Mouse (Mus musculus): ENCODE measurements at regions not wholly inside any gene's neighbourhood (a gene's known extent, or its start where the extent isn't known, plus 50 kb on each side); places are given as distances from the start of the nearest gene placed in this dataset.

DNA sequence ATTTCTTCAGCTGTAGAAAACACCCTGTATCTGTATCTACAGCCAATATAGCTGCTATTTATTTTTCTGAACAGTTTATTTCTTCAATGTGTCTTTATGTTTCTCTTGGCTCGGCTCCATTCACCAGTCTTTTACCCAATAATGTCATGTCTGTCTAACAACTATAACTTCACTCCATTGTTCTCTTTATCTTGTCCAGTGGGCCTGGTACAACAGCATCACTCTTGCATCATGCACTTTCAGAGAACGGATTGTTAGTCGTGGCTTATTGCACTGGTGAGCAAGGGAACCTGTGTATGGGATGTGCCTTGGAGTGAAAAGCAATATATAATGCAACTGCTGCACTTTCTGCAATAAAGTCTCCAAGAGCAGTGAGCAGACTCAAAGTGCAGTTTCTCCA is 299.6 kb upstream of the Marcks start:
- no peak for DNase-seq

DNA sequence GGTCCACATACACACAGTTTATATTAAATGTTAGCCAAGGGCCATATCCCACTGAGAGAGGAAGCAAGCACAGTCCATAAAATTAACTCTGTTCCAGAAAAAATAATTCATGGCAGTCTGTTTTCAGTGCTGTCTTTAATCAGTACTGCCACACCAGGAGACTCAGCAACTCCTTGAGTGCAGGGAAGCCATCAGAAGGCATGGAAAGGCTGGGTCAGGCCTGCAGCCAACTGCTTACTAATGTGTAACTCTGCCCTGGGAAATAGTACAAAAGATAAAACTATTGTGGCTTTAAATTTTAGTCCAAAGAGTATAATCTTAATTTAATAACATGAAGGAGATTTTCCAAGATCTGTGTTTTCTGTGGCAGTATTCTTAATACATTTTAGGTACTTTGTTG is 298.1 kb upstream of the Marcks start:
- no peak for DNase-seq

- no peak for DNase-seq
Observed at GRCm38 (mm10) chr10:37434229-37434628, 295.5 kb upstream of the Marcks start.

- DNase-seq = no peak
Observed at GRCm38 (mm10) chr10:37423047-37423446, 284.3 kb upstream of the Marcks start.

- no peak for DNase-seq
Observed at GRCm38 (mm10) chr10:37422612-37423011, 283.9 kb upstream of the Marcks start.

DNA sequence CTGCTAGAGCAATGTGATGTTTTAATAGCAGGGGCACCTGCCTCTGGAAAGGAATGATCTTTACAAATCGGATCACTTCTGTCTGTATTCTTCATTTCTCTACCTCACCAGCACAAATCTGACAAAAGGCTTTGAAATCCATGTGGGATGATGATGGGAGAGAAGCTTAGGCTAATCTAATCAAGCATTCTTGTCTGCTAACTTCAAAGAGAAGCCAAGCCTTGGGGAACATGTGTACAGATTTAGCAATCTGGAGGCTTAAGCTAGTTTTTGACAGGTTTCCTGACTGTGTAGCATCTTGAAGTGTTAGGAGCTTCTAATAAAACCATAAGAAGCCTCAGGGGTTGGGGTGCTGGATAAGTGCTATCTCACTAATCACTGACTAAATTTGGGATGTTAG is 277.6 kb upstream of the Marcks start:
- DNase-seq = no peak

DNA sequence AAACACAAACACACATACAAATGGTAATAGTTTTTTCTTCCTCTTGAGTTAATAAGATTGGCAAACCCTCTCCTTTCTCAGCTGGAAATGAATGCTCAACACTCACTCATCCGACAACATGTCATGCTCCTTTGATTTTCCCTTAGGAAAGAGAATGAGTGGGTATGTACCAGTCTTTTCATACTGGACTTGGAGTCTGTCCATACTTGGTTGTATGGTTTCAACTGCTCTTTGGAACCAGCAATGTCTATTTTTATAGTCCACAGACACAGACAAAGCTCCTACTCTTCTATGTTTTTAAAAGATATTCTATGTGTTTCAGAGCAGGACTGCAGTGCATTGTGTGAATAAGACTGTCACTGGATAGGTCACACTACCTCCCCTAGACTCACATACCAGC is 273.7 kb upstream of the Marcks start:
- DNase-seq = no peak

DNA sequence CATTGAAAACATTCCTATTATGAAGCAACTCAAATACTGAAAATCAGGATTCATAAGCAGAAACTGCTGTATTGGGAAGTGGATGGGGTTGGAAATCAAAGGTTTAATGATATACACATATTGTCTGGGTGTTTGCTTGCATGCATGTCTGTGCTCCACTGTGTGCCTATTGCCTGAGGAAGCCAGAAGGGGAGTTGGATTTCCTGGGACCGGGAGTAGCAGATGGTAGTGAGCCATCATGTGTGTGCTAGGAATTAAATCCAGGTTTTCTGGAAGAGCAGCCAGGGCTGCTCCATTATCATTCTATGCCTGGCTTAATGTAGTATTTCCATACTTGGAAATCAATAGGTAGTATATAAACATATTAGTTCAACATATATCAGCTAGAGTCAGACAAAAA is 271.0 kb upstream of the Marcks start:
- DNase-seq = peak; percentile 18

DNA sequence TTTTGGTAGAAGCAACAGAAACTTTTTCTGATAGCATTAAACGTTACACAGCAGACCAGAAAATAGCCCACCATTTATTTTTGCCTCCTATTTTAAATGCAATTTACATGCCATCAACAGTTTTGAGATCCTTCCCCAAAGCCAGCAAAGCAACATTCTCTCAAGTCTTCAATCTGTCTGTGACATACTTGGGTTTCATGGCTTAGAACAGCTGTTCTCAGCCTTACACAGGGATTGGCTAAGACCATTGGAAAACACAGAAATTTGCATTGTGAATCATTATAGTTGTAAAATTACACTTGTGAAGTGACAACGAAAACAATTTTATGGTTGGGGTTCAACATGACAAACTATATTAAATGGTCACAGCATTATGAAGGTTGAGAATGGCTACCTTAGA is 268.8 kb upstream of the Marcks start:
- DNase-seq = no peak

- no peak for DNase-seq
Observed at GRCm38 (mm10) chr10:37404933-37405332, 266.2 kb upstream of the Marcks start.

GRCm38 (mm10) chr10:37404407-37404806 is 265.7 kb upstream of the Marcks start:
- no peak for DNase-seq

DNA sequence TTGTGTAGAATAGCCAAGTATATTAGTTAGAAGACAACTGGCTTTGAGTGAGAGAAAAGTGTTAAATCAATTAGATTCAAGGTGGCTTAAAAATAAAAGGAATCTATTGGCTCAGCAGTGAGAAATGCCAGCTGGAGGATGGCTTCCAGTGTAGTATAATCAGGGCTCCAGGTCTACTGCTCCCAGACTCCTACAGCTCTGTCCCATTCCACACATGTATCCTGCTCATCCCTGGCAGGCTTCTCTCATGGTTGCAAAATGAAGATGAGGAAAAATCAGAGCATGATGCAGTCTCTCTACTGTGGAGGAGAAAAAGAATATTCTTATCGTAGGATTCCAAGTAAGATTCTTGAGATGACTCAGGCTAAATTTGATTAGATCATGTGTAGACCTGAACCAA is 263.7 kb upstream of the Marcks start:
- DNase-seq = peak; percentile 33

- peak; percentile 75 for DNase-seq
Observed at GRCm38 (mm10) chr10:37400991-37401390, 262.3 kb upstream of the Marcks start.

DNA sequence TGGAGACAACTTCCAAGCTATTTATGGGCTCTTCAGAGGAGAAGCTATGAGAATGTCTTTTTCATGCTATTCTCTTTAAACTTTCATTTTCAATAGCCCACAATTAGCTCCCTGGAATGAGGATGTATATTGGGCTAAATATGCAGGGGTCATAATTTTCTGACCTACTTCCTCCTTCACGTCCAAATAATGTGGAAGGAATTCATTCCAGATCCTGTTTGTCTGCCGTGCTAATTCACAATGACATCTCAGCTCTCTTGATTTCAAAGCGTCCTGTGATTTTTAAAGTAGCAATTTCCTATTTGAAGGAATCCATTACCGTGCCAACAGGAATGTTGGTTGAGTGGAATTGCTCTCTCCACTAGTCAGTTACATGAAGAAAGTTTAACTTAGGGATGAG is 261.7 kb upstream of the Marcks start:
- DNase-seq = peak; percentile 38

DNA sequence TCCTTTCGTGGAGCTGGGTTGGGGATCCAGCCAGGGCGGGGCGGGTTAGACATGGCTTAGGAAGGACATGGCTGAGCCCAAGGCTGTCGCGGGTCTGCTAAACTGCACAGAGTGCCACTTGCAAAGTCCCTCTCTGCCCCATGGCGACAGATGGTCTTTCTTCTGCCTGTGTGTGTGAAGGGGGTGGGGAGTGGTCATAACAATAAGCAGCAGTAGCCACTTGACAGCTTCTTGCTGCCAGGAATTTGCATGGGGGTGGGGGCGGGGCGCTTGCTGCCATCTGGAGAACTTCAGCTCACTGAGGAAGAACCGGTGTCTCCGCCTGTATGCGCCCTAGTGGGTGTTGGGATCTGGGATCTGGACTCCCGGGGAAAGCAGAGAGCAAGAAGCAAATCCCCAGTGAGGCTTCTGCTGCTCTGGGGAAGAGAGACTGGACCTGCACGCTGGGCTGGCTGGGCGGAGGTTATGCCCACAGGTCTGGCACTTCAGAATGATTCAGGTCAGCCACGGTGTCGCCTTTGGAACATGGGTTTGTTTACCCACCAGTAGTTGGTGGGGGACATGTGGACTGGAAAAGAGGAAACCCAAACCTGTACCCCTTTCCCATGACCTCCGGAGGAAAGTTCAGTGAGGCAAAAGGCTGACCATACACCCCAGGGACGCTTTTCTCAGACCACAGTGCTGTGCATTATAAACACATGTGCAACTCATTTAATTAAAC is 258.7 kb upstream of the Marcks start:
- peak; percentile 77 for DNase-seq

DNA sequence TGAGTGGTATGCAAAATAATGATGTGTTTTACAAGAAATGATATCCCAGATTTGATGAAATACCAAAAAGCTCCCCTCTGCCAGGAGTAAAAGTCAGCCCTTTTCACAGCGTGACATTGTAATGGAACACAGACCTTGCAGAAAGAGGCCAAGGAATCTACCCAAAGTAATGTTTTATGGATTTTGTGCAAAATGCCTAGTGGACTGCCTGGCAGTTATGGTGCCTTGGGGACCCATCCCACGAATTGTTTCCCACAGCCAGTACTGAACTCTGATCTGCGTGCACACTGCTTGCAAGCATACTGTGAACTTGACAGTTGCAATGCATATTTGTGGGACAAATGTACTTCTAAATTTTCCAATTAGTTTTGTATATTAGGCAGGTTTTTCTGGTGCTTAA is 251.3 kb upstream of the Marcks start:
- no peak for DNase-seq

DNA sequence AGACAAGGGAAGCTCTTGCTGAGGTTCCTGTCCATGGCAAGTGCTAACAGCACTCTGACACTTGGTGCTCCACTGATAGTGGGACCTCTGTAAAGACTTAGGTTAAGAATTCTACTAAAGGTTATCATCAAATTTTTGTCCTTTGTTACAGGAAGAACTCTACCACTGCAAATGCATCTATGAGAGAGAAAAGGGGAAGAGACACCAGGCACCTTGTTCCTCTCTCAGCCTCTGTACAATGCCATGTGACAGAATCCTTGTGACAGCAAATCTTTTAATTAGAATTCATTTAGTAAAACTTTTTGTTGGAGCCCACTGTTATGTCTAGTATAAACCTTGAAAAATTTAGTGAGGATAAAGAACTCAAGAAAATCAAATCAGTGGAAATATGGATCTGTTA is 247.5 kb upstream of the Marcks start:
- no peak for DNase-seq

DNA sequence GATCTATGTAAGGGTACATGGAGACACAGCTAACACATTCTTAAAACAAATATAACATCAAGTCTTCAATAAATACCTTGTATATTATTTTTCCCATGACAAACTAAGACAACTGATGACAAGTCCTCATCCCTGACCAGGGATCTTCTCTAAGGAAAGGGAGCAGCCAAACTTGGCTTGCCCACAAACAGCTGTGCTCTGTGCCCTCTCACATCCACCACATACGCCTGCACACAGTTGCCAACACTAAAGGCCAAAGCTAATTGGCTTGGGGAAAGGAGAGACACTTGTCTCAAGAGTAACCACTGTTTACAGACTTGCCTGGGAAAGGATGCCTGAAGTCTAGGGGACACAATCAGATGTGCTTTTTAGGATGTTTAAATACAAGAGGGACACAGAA is 241.3 kb upstream of the Marcks start:
- DNase-seq = no peak

DNA sequence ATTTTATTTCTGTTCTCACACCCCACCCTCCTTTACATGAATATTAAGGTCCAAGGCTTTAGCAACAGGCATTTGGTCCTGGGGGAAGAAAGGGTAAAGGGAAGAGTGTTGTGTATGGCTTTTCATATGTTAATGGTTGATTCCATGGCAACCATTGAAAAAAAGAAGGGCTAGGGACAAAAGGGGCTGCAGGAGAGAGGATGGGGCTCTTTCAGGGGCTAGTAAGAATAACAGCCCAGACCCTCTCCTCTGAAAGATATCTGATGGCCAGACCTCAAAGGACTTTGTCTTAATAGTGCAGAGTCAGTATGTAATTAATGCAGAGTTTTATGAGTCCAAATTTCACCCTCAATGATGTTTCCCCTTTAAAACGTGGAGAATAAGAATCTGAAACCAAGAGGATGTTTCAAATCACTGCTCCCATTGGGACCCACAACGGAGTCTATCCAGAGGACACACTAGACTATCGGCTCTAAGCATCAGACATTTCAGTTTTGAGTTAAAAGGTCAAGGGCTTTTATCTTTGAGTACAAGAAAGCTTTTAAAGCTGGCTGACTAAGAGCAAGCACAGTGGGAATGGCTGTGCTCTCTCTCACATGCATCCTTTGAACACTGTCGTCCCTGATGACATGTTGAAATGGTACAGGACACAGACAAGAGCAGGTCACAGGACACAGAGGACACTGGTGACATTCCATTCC is 239.4 kb upstream of the Marcks start:
- no peak for DNase-seq

- DNase-seq = no peak
Observed at GRCm38 (mm10) chr10:37377258-37378001, 238.7 kb upstream of the Marcks start.

- no peak for DNase-seq
Observed at GRCm38 (mm10) chr10:37376172-37376571, 237.5 kb upstream of the Marcks start.

GRCm38 (mm10) chr10:37375648-37376047 is 236.9 kb upstream of the Marcks start:
- no peak for DNase-seq

- no peak for DNase-seq
Observed at GRCm38 (mm10) chr10:37368997-37369679, 230.4 kb upstream of the Marcks start.

Data from cerebellum, adult 9-10 months (tissue).